Mouse (Mus musculus): ENCODE measurements around the gene Dohh. TPM values are rescaled to one million over a fixed set of nuclear protein-coding genes. Genes with fewer than 3 reads are reported as not detected.

Gene Dohh
- polyA plus RNA-seq, 1 experiment: 25.1 TPM

GRCm38 (mm10) chr10:81422191-81422590 is 38.0 kb downstream of the Dohh start:
- H3K4me1 ChIP-seq (ENCODE audit: control insufficient read depth, insufficient read depth, insufficient read length, low read length): peaks cover 48% of the 10 kb centered on the region
- no peak overlapping the region for H3K4me3 ChIP-seq (ENCODE audit: insufficient read depth, low read depth, low read length)
- no peak overlapping the region for H3K27ac ChIP-seq (replicated peaks; ENCODE audit: low read depth, low read length)

- Histone ChIP-seq H3K4me1 (ENCODE audit: control insufficient read depth, insufficient read depth, insufficient read length, low read length) (peaks cover 46% of the 10 kb centered on the region), H3K27ac (replicated peaks; ENCODE audit: low read depth, low read length) (no peak overlapping the region), H3K4me3 (ENCODE audit: insufficient read depth, low read depth, low read length) (no peak overlapping the region)
Measured at GRCm38 (mm10) chr10:81422661-81423217, 38.5 kb downstream of the Dohh start.

GRCm38 (mm10) chr10:81423476-81424245 is 39.4 kb downstream of the Dohh start:
- Histone ChIP-seq H3K27ac (replicated peaks; ENCODE audit: low read depth, low read length) (peak overlapping the region; percentile 8; the same call in 1 of the 2 replicates), H3K4me3 (ENCODE audit: insufficient read depth, low read depth, low read length) (no peak overlapping the region), H3K4me1 (ENCODE audit: control insufficient read depth, insufficient read depth, insufficient read length, low read length) (peaks cover 40% of the 10 kb centered on the region)

- peaks cover 35% of the 10 kb centered on the region for H3K4me1 ChIP-seq (ENCODE audit: control insufficient read depth, insufficient read depth, insufficient read length, low read length)
- peak overlapping the region; percentile 87 for H3K4me3 ChIP-seq (ENCODE audit: insufficient read depth, low read depth, low read length)
- peak overlapping the region; percentile 60 for H3K27ac ChIP-seq (replicated peaks; ENCODE audit: low read depth, low read length)
Measured at GRCm38 (mm10) chr10:81424246-81425051, 40.2 kb downstream of the Dohh start.

GRCm38 (mm10) chr10:81425236-81425850 is 41.1 kb downstream of the Dohh start:
- Histone ChIP-seq H3K27ac (replicated peaks; ENCODE audit: low read depth, low read length) (peak overlapping the region; percentile 60), H3K4me1 (ENCODE audit: control insufficient read depth, insufficient read depth, insufficient read length, low read length) (peaks cover 26% of the 10 kb centered on the region), H3K4me3 (ENCODE audit: insufficient read depth, low read depth, low read length) (peak overlapping the region; percentile 87)

- Histone ChIP-seq H3K27ac (replicated peaks; ENCODE audit: low read depth, low read length) (peak overlapping the region; percentile 47; the same call in 1 of the 2 replicates), H3K4me1 (ENCODE audit: control insufficient read depth, insufficient read depth, insufficient read length, low read length) (peaks cover 25% of the 10 kb centered on the region), H3K4me3 (ENCODE audit: insufficient read depth, low read depth, low read length) (peak overlapping the region; percentile 87)
Measured at GRCm38 (mm10) chr10:81426081-81426671, 41.9 kb downstream of the Dohh start.

GRCm38 (mm10) chr10:81426897-81427296 is 42.7 kb downstream of the Dohh start:
- peaks cover 25% of the 10 kb centered on the region for H3K4me1 ChIP-seq (ENCODE audit: control insufficient read depth, insufficient read depth, insufficient read length, low read length)
- peak overlapping the region; percentile 47 for H3K27ac ChIP-seq (replicated peaks; ENCODE audit: low read depth, low read length)

GRCm38 (mm10) chr10:81427327-81427726 is 43.1 kb downstream of the Dohh start:
- peaks cover 21% of the 10 kb centered on the region for H3K4me1 ChIP-seq (ENCODE audit: control insufficient read depth, insufficient read depth, insufficient read length, low read length)
- H3K4me3 ChIP-seq (ENCODE audit: insufficient read depth, low read depth, low read length): peak overlapping the region; percentile 87
- peak overlapping the region; percentile 36 for H3K27ac ChIP-seq (replicated peaks; ENCODE audit: low read depth, low read length)

More at GRCm38 (mm10) chr10:81426897-81427296, 42.7 kb downstream of the Dohh start:
- peak overlapping the region; percentile 87 for H3K4me3 ChIP-seq (ENCODE audit: insufficient read depth, low read depth, low read length)

- peaks cover 16% of the 10 kb centered on the region for H3K4me1 ChIP-seq (ENCODE audit: control insufficient read depth, insufficient read depth, insufficient read length, low read length)
- no peak overlapping the region for H3K4me3 ChIP-seq (ENCODE audit: insufficient read depth, low read depth, low read length)
- H3K27ac ChIP-seq (replicated peaks; ENCODE audit: low read depth, low read length): no peak overlapping the region
Measured at GRCm38 (mm10) chr10:81427804-81428506, 43.7 kb downstream of the Dohh start.

GRCm38 (mm10) chr10:81428507-81428870 is 44.3 kb downstream of the Dohh start:
- Histone ChIP-seq H3K4me1 (ENCODE audit: control insufficient read depth, insufficient read depth, insufficient read length, low read length) (peaks cover 19% of the 10 kb centered on the region), H3K4me3 (ENCODE audit: insufficient read depth, low read depth, low read length) (no peak overlapping the region), H3K27ac (replicated peaks; ENCODE audit: low read depth, low read length) (no peak overlapping the region)

- Histone ChIP-seq H3K4me3 (ENCODE audit: insufficient read depth, low read depth, low read length) (no peak overlapping the region; the same call in 1 of the 2 replicates), H3K27ac (replicated peaks; ENCODE audit: low read depth, low read length) (no peak overlapping the region), H3K4me1 (ENCODE audit: control insufficient read depth, insufficient read depth, insufficient read length, low read length) (peaks cover 19% of the 10 kb centered on the region)
Measured at GRCm38 (mm10) chr10:81429092-81429491, 44.9 kb downstream of the Dohh start.

- Histone ChIP-seq H3K4me1 (ENCODE audit: control insufficient read depth, insufficient read depth, insufficient read length, low read length) (peaks cover 16% of the 10 kb centered on the region), H3K4me3 (ENCODE audit: insufficient read depth, low read depth, low read length) (peak overlapping the region; percentile 85)
Measured at GRCm38 (mm10) chr10:81429605-81430061, 45.4 kb downstream of the Dohh start.

GRCm38 (mm10) chr10:81430141-81430830 is 46.1 kb downstream of the Dohh start:
- Histone ChIP-seq H3K27ac (replicated peaks; ENCODE audit: low read depth, low read length) (peak overlapping the region; percentile 91), H3K4me3 (ENCODE audit: insufficient read depth, low read depth, low read length) (peak overlapping the region; percentile 85), H3K4me1 (ENCODE audit: control insufficient read depth, insufficient read depth, insufficient read length, low read length) (peaks cover 16% of the 10 kb centered on the region)

More at GRCm38 (mm10) chr10:81429605-81430061, 45.4 kb downstream of the Dohh start:
- H3K27ac ChIP-seq (replicated peaks; ENCODE audit: low read depth, low read length): peak overlapping the region; percentile 91

Data from brown adipose tissue, adult 24 weeks (tissue).